Mouse (Mus musculus): ENCODE measurements at regions not wholly inside any gene's neighbourhood (a gene's known extent, or its start where the extent isn't known, plus 50 kb on each side); places are given as distances from the start of the nearest gene placed in this dataset.

DNA sequence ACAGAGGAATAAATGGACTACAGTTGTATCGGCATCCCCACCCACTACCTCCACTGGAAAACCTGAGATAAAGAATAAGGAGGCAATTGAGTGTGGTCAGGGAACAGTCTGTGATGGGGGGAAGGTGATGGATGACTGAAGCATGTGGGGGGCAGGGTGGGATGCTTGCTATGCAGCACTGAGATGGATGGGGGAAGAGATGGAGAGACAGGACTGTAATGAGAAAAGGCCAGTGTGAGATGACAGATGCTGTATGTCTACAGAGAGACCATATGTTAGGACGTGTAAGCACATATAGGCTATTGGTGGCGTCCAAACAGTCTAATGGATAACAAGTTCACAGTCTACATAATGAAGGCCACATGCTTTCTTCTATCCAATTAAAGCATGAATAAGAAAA lies 112.2 kb upstream of the Ccn2 start:
- Histone ChIP-seq H3K27ac (no peak overlapping the region), H3K9ac (no peak overlapping the region), H3K4me2 (replicated peaks) (no peak overlapping the region), H3K27me3 (no peaks in the 10 kb centered on the region), H3K9me3 (no peaks in the 10 kb centered on the region), H3K4me1 (peaks cover 20% of the 10 kb centered on the region), H3K36me3 (no peaks in the 10 kb centered on the region), H3K4me3 (no peak overlapping the region)
- no peak for ATAC-seq (ENCODE audit: low FRiP score, low read depth)
- WGBS = 67% methylated on average over 3 of the region's 3 CpGs

- 23% methylated on average over 5 of the region's 5 CpGs for WGBS
- Histone ChIP-seq H3K4me2 (replicated peaks) (no peak overlapping the region), H3K4me1 (peaks cover 20% of the 10 kb centered on the region), H3K27ac (no peak overlapping the region), H3K4me3 (no peak overlapping the region), H3K9me3 (no peaks in the 10 kb centered on the region), H3K9ac (no peak overlapping the region), H3K36me3 (no peaks in the 10 kb centered on the region), H3K27me3 (no peaks in the 10 kb centered on the region)
- ATAC-seq (ENCODE audit: low FRiP score, low read depth) = no peak
Measured at GRCm38 (mm10) chr10:24484101-24484660, 111.1 kb upstream of the Ccn2 start.

GRCm38 (mm10) chr10:24485461-24485860 lies 109.8 kb upstream of the Ccn2 start:
- Histone ChIP-seq H3K4me2 (replicated peaks) (no peak overlapping the region), H3K9ac (no peak overlapping the region), H3K4me3 (no peak overlapping the region), H3K9me3 (no peaks in the 10 kb centered on the region), H3K4me1 (peaks cover 20% of the 10 kb centered on the region), H3K27ac (no peak overlapping the region), H3K27me3 (no peaks in the 10 kb centered on the region), H3K36me3 (no peaks in the 10 kb centered on the region)
- no peak for ATAC-seq (ENCODE audit: low FRiP score, low read depth)
- 71% methylated on average over 5 of the region's 5 CpGs for WGBS

- Histone ChIP-seq H3K9ac (no peak overlapping the region), H3K4me3 (no peak overlapping the region), H3K4me2 (replicated peaks) (no peak overlapping the region), H3K36me3 (no peaks in the 10 kb centered on the region), H3K27ac (no peak overlapping the region), H3K27me3 (no peaks in the 10 kb centered on the region), H3K9me3 (no peaks in the 10 kb centered on the region), H3K4me1 (peaks cover 20% of the 10 kb centered on the region)
- 93% methylated on average over 1 of the region's 1 CpGs for WGBS
- ATAC-seq (ENCODE audit: low FRiP score, low read depth) = no peak
Measured at GRCm38 (mm10) chr10:24486224-24486623, 109.0 kb upstream of the Ccn2 start.

GRCm38 (mm10) chr10:24487915-24488314 lies 107.3 kb upstream of the Ccn2 start:
- Histone ChIP-seq H3K36me3 (no peaks in the 10 kb centered on the region), H3K4me1 (peaks cover 9% of the 10 kb centered on the region; the same call in 1 of the 2 replicates), H3K27me3 (no peaks in the 10 kb centered on the region), H3K4me2 (replicated peaks) (no peak overlapping the region), H3K9ac (no peak overlapping the region), H3K9me3 (no peaks in the 10 kb centered on the region), H3K4me3 (no peak overlapping the region), H3K27ac (no peak overlapping the region)
- 81% methylated on average over 3 of the region's 3 CpGs for WGBS
- ATAC-seq (ENCODE audit: low FRiP score, low read depth) = no peak

DNA sequence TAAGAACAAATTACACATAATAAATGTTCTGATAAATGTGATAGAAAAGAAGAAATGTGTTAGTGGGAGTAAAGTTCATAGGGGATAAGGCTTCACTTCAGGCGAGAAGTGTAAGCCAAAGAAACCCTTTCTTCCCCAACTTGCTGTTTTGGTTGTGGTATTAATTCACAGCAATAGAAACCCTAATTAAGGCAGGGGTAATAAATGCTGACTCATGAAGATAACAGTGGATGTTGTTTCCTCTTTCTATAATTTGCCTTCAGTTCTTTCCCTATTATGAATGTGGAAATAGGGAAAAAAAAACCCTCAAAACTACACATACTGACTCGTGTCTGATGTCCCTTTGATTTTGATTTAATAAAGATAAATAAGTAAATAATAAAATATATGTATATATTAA lies 104.8 kb upstream of the Ccn2 start:
- no peak overlapping the region for H3K4me3 ChIP-seq
- no peak overlapping the region for H3K4me2 ChIP-seq (replicated peaks)
- no peaks in the 10 kb centered on the region for H3K9me3 ChIP-seq
- H3K27me3 ChIP-seq = no peaks in the 10 kb centered on the region
- 72% methylated on average over 2 of the region's 2 CpGs for WGBS
- no peak overlapping the region for H3K27ac ChIP-seq
- no peak for ATAC-seq (ENCODE audit: low FRiP score, low read depth)
- peaks cover 10% of the 10 kb centered on the region; the same call in 1 of the 2 replicates for H3K4me1 ChIP-seq
- no peaks in the 10 kb centered on the region for H3K36me3 ChIP-seq
- no peak overlapping the region for H3K9ac ChIP-seq

DNA sequence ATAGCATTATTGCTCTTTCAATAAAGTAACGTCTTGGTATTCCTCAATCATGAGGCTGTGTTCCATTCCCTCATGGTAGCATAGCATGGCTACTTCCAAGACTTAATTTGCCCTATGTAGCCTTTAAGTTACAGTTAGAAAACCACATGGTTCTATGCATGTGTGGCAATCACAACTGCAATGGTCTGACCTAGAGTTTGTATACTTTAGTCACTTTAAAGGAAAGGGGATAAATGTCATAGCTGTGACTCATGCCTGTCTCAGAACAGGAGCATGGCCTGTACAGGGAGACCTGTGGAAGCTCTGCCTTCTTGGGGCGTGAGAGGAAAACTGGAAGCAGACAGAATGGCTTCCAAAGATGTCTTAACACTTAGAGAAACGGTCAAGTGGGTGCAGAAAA lies 103.4 kb upstream of the Ccn2 start:
- Histone ChIP-seq H3K9me3 (no peaks in the 10 kb centered on the region), H3K4me3 (no peak overlapping the region), H3K9ac (no peak overlapping the region), H3K4me1 (peaks cover 7% of the 10 kb centered on the region; the same call in 1 of the 2 replicates), H3K27me3 (no peaks in the 10 kb centered on the region), H3K36me3 (no peaks in the 10 kb centered on the region), H3K4me2 (replicated peaks) (no peak overlapping the region), H3K27ac (no peak overlapping the region)
- ATAC-seq (ENCODE audit: low FRiP score, low read depth) = no peak
- 81% methylated on average over 3 of the region's 3 CpGs for WGBS

DNA sequence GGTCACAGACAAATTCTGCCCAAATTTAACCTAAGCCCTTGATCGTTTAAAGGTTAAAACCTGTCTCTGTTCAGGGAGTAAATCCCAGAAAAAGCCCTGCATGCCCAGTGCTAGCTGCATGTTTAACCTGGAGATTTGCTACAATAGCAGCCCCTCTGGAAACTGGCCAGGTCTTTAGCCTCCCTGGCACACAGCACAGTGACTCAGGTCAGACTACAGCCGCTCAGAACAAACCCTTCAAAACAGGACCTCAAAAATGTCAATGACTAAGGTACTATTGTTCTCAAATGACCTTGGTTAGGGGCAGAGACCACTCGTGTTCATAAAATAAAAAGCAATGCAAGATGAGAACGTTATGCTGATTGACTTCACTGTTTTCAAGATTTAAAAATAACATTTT lies 101.8 kb upstream of the Ccn2 start:
- peaks cover 7% of the 10 kb centered on the region; the same call in 1 of the 2 replicates for H3K4me1 ChIP-seq
- H3K4me2 ChIP-seq (replicated peaks) = no peak overlapping the region
- no peak overlapping the region for H3K27ac ChIP-seq
- H3K27me3 ChIP-seq = no peaks in the 10 kb centered on the region
- 57% methylated on average over 4 of the region's 4 CpGs for WGBS
- no peak overlapping the region for H3K4me3 ChIP-seq
- no peak overlapping the region for H3K9ac ChIP-seq
- ATAC-seq (ENCODE audit: low FRiP score, low read depth) = no peak
- no peaks in the 10 kb centered on the region for H3K9me3 ChIP-seq
- H3K36me3 ChIP-seq = no peaks in the 10 kb centered on the region

- H3K27me3 ChIP-seq = no peaks in the 10 kb centered on the region
- H3K36me3 ChIP-seq = no peaks in the 10 kb centered on the region
- no peak overlapping the region for H3K9ac ChIP-seq
- no peak overlapping the region for H3K27ac ChIP-seq
- no peak for ATAC-seq (ENCODE audit: low FRiP score, low read depth)
- H3K4me3 ChIP-seq = no peak overlapping the region
- WGBS = 62% methylated on average over 6 of the region's 6 CpGs
- no peak overlapping the region for H3K4me2 ChIP-seq (replicated peaks)
- peaks cover 7% of the 10 kb centered on the region; the same call in 1 of the 2 replicates for H3K4me1 ChIP-seq
- H3K9me3 ChIP-seq = no peaks in the 10 kb centered on the region
Measured at GRCm38 (mm10) chr10:24493936-24494335, 101.3 kb upstream of the Ccn2 start.

DNA sequence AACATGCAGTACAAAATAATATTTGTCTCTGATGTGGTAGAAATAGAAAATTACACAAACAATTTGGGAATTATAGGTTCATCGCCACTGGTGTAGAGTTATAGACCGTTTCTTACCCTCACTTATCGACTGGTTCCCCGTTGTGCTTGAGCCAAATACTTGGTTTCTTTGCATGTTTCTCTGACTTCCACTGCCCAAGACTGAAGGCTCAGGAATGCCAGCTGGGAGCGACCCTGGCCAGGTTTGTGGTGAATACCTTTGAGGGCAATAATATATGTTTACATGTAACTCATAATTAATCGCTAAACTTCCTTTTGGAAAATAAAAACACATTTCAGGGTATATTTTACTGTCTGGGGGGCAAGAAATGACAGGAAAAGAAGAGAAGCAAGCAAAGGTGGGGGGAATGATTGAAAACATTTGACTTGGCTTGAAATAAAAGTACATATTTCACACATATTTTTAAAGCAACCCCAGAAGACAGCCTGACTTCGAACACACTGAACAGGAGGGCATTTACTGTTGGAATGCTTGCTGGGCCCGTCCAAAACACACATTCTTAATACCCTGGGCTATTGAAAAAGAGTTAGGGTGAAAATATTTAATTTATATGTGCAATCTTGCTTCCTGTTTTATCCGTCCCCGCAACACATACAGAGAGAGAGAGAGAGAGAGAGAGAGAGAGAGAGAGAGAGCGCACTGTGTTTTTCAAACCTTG lies 75.3 kb upstream of the Ccn2 start:
- Histone ChIP-seq H3K4me1 (peaks cover 7% of the 10 kb centered on the region), H3K4me3 (no peak overlapping the region), H3K4me2 (replicated peaks) (no peak overlapping the region), H3K36me3 (no peaks in the 10 kb centered on the region), H3K9ac (no peak overlapping the region), H3K27ac (peak overlapping the region; percentile 6; the same call in 1 of the 2 replicates), H3K27me3 (no peaks in the 10 kb centered on the region), H3K9me3 (no peaks in the 10 kb centered on the region; the same call in 1 of the 2 replicates)
- peak; percentile 69 for ATAC-seq (ENCODE audit: low FRiP score, low read depth)
- 61% methylated on average over 11 of the region's 11 CpGs for WGBS

DNA sequence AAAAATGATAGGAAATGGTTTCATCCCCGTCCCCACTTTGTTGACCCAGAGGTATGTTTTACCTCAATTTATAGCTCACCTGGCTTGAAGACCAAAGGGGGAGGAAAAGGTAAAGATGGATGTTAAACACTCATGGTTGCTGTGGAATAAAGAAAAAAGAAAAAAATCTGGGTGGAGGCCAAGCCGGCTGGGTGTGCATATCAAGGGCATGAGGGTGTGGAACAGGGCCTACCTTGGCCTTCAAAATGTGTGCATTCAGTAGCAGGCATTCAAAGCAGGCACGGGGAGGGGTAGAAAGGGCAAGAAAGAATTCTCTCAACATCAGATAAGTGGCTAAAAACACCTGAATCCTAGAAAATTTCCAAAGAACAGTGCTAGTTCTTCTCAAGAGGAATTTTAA lies 74.7 kb upstream of the Ccn2 start:
- peak overlapping the region; percentile 6; the same call in 1 of the 2 replicates for H3K27ac ChIP-seq
- H3K4me3 ChIP-seq = no peak overlapping the region
- H3K4me1 ChIP-seq = peaks cover 7% of the 10 kb centered on the region
- no peaks in the 10 kb centered on the region for H3K9me3 ChIP-seq
- 61% methylated on average over 3 of the region's 3 CpGs for WGBS
- H3K27me3 ChIP-seq = no peaks in the 10 kb centered on the region
- ATAC-seq (ENCODE audit: low FRiP score, low read depth) = no peak
- H3K4me2 ChIP-seq (replicated peaks) = no peak overlapping the region
- H3K36me3 ChIP-seq = no peaks in the 10 kb centered on the region
- no peak overlapping the region for H3K9ac ChIP-seq

GRCm38 (mm10) chr10:24532776-24533175 lies 62.5 kb upstream of the Ccn2 start:
- Histone ChIP-seq H3K4me1 (peaks cover 10% of the 10 kb centered on the region), H3K4me2 (replicated peaks) (no peak overlapping the region), H3K36me3 (no peaks in the 10 kb centered on the region), H3K9ac (no peak overlapping the region), H3K9me3 (no peaks in the 10 kb centered on the region), H3K4me3 (no peak overlapping the region), H3K27ac (no peak overlapping the region), H3K27me3 (no peaks in the 10 kb centered on the region)
- ATAC-seq (ENCODE audit: low FRiP score, low read depth) = no peak
- 69% methylated on average over 2 of the region's 2 CpGs for WGBS

DNA sequence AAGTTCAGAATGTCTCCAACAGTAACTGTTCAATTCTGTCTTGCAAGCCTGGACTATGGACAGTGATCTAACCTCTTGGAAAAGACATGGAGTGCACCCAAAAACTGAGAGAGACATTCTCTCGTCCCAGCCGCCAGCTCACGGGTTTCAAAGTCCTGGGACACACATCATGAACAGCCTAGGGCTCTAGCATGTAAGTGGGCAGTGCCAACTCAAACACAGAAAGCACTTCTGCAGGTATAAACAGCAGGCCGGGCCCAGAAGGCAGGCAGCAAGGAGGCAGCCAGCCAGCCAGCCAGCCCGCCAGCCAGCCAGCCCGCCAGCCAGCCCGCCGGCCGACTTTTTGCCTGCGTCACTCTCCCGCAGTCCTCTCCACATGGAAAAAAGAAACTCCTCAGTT lies 60.3 kb upstream of the Ccn2 start:
- Histone ChIP-seq H3K4me1 (peaks cover 10% of the 10 kb centered on the region), H3K4me3 (no peak overlapping the region), H3K4me2 (replicated peaks) (no peak overlapping the region), H3K9me3 (no peaks in the 10 kb centered on the region), H3K36me3 (no peaks in the 10 kb centered on the region), H3K27ac (no peak overlapping the region), H3K27me3 (no peaks in the 10 kb centered on the region), H3K9ac (no peak overlapping the region)
- WGBS = 88% methylated on average over 11 of the region's 11 CpGs
- ATAC-seq (ENCODE audit: low FRiP score, low read depth) = no peak

Data from limb, embryonic 13.5 days (tissue).